Mouse (Mus musculus) lung, adult 2 months (tissue): ENCODE results near the gene Gm49325. TPM values are rescaled to one million over a fixed set of nuclear protein-coding genes. Genes with fewer than 3 reads are reported as not detected.

Experiments used
- polyA plus RNA-seq: library from polyadenylated mRNA; depleted of rRNA; stranded (reverse); fragments of >200 nt; gene quantifications from 2 replicates; pipeline ENCODE4 v1.2.3, GENCODE M21; 2012; rRNA removed

Gm49325 gene
- polyA plus RNA-seq, 1 experiment: not detected

Other genes with a start within 250 kb of the Gm49325 start
- 29.9 and 35.0 TPM in 2 replicates for gene Adarb1, start 187.9 kb upstream of the Gm49325 start, polyA plus RNA-seq
- 24.6 and 24.7 TPM in 2 replicates for gene Fam207a, start 90.4 kb upstream of the Gm49325 start, polyA plus RNA-seq
- 69.9 and 91.7 TPM in 2 replicates for gene Itgb2, start 75.9 kb upstream of the Gm49325 start, polyA plus RNA-seq
- 199 and 223 TPM in 2 replicates for gene Pttg1ip, start 24.5 kb upstream of the Gm49325 start, polyA plus RNA-seq
- gene Sumo3, start 100 bp upstream of the Gm49325 start, polyA plus RNA-seq: 201 and 261 TPM in 2 replicates
- 41.6 and 54.2 TPM in 2 replicates for gene Ube2g2, start 16.1 kb downstream of the Gm49325 start, polyA plus RNA-seq
- 0.06 and 0.43 TPM in 2 replicates for gene Tspear, start 80.4 kb downstream of the Gm49325 start, polyA plus RNA-seq
- gene Gm19402, start 84.6 kb downstream of the Gm49325 start, polyA plus RNA-seq: not detected in 2 replicates
- not detected in 2 replicates for gene Gm9508, start 91.0 kb downstream of the Gm49325 start, polyA plus RNA-seq
- not detected in 2 replicates for gene Gm10272, start 100.4 kb downstream of the Gm49325 start, polyA plus RNA-seq
- not detected in 2 replicates for gene Gm10024, start 105.3 kb downstream of the Gm49325 start, polyA plus RNA-seq
- 1.4 TPM in 1 of 2 replicates, not detected in the other for gene Gm10142, start 109.6 kb downstream of the Gm49325 start, polyA plus RNA-seq
- 0.86 TPM in 1 of 2 replicates, not detected in the other for gene Krtap12-1, start 114.4 kb downstream of the Gm49325 start, polyA plus RNA-seq
- not detected in 2 replicates for gene Gm10100, start 120.3 kb downstream of the Gm49325 start, polyA plus RNA-seq
- not detected in 2 replicates for gene Gm18596, start 136.4 kb downstream of the Gm49325 start, polyA plus RNA-seq
- gene Gm9736, start 145.2 kb downstream of the Gm49325 start, polyA plus RNA-seq: not detected in 2 replicates
- not detected in 2 replicates for gene Gm3233, start 153.5 kb downstream of the Gm49325 start, polyA plus RNA-seq
- gene Gm3238, start 165.1 kb downstream of the Gm49325 start, polyA plus RNA-seq: not detected in 2 replicates
- not detected in 2 replicates for gene Gm7138, start 170.7 kb downstream of the Gm49325 start, polyA plus RNA-seq
- gene Gm3250, start 176.3 kb downstream of the Gm49325 start, polyA plus RNA-seq: not detected in 2 replicates
- gene Gm7137, start 182.0 kb downstream of the Gm49325 start, polyA plus RNA-seq: not detected in 2 replicates
- gene Gm9639, start 188.9 kb downstream of the Gm49325 start, polyA plus RNA-seq: not detected in 2 replicates
- not detected in 2 replicates for gene Gm19668, start 192.9 kb downstream of the Gm49325 start, polyA plus RNA-seq
- not detected in 2 replicates for gene Gm9507, start 205.6 kb downstream of the Gm49325 start, polyA plus RNA-seq
- not detected in 2 replicates for gene Gm2696, start 208.5 kb downstream of the Gm49325 start, polyA plus RNA-seq
- not detected in 2 replicates for gene Krtap10-4, start 220.9 kb downstream of the Gm49325 start, polyA plus RNA-seq
- not detected in 2 replicates for gene Krtap10-10, start 229.8 kb downstream of the Gm49325 start, polyA plus RNA-seq
- gene Gm36176, start 240.6 kb downstream of the Gm49325 start, polyA plus RNA-seq: not detected in 2 replicates
- not detected in 2 replicates for gene Gm10318, start 246.7 kb downstream of the Gm49325 start, polyA plus RNA-seq